Mouse (Mus musculus) adrenal gland, adult 18-20 months (tissue): ENCODE results near the gene Sost. TPM values are rescaled to one million over a fixed set of nuclear protein-coding genes. Genes with fewer than 3 reads are reported as not detected.

Experiments
- DNase-seq, 2 experiments: peaks; one replicate each; pipeline ENCODE4 v3.0.0; 2021 to 2022; ENCODE audit warnings: low spot score in 2 of 2
- total RNA-seq, 2 experiments: library from RNA; stranded (reverse); gene quantifications; 1 replicate in 1 of 2; 2 replicates in 1 of 2; pipeline ENCODE4 v1.2.3; 2021

Gene Sost
- total RNA-seq, 2 experiments from 2014 or later: not detected

DNA sequence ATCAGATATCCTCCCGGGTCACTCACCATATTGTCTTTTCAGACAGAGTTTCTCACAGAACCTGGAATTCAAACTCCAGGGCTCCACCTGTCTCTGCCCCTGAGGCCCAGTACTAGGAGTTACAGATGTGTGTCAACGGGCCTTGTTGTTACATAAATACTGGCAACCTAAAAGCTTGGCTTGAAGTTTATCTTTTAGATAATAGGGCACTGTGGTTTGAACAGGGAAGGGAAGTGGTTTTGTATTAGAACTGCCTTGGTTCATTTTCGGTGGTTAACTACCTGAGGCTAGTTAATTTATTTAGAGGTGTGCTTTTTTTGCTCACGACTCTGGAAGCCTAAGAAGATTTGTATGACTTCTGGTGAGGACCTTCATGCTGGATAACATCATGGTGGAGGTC, 13.4 kb downstream of the Sost start:
- DNase-seq: no peak

DNA sequence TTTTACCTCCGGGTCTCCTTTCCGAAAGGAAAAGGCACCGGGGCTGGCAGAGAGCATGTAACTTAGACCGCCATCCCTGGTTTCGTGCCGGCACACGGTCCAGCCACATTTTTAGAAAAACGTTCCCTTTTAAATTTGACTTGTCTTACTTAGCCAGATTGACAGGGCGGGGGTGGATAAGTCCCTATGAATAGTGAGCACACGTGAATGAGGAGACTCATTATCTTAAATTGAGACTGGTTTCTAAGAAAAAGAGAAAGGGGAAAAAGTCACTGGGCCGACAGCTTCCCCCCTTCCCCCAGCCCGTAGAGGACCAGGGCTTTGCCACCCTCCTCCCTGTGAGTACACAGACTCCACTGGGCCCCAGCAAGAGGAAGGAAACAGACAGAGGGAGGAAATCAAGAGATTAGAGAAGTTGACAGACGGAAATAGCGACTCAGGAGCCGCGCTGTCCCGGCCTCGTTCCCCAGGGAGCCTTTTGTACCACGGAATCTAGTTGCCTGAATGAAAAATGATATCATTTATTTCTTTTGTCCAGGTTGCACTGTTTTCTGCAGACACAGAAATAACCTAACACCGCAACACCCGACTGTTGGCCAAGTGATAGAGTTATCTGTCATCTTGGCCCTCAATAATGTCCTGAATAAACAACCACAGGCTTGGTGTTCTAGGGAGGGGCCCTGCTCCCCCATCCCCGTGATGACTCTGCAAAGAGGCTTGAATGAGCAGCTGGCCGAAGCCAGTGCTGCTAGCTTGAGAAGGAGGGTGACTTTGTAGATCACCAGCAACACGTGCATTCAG, 14.1 kb downstream of the Sost start:
- DNase-seq: no peak

DNA sequence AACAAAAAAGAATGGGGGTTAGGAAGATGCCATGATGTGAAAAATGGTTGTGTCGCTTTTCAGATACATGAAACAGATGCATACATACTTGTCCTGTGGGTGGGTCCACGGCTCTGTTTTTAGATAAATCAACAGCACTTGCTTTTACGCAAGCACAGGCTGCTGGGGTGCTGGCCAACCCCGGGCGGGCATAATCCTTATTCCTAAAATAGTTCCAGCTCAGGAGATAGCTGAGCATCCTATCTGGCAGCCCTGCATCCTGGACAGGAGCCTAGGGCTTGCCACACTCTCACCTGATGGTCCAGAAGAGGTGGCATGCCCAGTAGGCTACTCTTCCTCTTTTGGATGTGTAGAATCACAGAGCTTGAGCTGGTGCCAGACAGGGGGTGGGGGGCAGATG, 16.8 kb downstream of the Sost start:
- DNase-seq: no peak

DNA sequence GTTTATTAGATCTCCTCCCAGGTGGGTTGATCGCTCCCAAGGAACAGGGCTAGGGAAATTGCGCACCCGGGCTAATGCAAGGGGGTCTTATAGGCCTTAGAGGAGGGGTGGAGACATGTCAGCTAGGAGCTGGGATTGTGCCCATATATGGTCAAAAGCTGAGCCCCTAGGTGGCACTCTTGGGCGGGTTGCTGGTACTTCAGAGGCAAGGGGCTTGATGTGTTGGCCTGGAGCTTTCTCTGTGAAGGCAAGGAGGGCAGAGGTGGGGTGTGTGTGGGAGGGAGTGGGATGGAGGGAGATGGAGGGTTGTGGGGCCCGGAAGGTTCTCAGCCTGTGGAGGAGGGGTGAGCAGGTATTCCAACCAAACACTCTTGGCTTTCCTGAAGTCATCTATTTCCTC, 20.3 kb downstream of the Sost start:
- no peak for DNase-seq

DNA sequence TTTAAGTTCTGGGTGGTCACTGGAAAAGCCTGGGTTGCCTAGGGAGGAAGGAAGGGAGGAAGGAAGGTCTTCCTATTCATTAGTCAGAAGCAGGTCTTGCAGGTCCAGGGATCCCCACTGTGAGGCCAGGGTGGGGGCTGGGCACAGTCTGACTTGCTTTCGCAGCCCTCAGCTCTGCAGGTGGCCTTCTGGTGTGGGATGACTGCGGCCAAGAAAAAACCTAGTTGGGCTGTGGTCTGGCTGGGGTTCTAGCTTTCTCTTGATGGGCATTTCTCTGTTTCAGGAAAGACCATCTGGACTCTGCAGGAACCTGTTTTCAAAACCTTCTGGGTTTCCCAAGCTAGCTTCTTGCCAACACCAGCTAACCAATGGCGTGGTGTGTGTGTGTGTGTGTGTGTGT, 23.8 kb downstream of the Sost start:
- DNase-seq: no peak

DNA sequence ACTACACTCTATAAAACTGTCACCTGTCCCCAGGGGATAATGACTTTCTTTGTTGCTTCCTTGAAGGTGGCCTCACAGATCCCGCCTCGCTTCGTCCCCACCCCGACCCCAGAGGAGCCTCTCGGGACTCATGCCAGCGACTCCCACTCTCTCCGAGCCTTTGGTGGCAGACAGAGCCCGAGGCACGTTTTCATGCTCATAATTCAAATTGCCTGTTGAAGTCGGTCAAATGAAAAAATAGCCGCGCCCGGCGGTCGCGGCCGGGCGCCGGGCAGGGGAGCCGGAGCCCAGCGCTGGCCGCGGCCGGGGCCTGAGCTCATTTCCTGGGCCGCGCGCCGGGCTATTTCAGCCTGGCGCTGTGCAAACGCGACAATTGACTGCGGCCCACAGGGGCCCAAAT, 29.7 kb downstream of the Sost start:
- DNase-seq: peak in 1 of 2 experiments; percentile 46

DNA sequence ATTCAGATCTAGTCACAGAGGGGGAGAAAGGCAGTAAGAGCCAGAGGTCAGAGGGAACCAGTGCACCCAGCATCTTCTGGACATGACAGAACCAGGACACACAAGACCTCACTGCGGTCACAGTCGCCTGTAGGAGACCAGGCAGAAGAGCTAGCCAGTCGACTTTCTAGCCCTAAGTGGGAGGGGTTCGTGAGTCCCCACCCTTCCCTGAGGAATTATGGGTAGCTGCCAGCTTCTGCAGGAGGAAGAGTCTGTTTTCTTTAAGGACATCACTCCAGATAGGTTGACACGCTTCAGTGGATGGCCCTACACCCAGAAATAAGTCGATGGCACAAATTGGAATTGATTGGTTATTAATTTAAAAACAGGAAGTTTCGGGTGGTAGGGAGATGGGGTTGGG, 30.4 kb downstream of the Sost start:
- DNase-seq: no peak

DNA sequence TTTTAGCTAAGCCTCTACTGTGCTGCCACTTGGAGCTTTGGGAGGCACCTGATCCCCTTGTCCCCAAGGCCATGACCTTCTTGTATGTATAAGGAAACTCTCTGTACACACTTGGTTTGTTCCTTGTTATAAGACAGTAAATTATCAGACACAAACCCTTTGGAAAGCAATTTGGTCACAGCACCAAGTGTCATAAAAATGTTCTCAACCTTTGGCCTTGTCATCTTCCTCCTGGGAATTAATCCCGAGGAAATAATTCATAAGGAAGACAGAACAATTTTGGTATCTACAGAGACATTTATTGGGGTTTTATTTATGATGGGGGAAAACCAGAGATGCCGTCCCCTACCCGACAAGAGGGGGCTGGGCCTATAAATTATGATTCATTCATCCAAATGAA, 31.1 kb downstream of the Sost start:
- no peak for DNase-seq

DNA sequence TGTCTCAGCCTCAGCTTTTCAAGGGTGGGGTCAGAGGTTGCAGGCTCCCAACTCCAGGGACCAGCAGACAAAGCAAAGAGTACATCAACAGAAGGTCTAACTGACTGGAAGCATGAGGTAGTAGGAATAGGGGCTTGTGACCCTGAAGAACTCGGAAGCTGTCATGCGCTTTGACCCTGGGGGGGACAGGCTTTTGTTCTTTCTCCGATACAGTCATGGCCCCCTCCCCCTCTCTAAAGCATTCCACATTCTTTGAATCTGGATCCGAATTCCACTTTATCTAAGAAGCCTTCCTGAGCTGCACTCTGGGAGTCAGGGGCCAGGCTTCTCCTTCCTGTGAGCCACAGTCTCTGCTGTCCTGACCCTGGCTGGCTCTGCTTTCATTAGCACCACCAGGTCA, 34.8 kb downstream of the Sost start:
- DNase-seq: no peak

DNA sequence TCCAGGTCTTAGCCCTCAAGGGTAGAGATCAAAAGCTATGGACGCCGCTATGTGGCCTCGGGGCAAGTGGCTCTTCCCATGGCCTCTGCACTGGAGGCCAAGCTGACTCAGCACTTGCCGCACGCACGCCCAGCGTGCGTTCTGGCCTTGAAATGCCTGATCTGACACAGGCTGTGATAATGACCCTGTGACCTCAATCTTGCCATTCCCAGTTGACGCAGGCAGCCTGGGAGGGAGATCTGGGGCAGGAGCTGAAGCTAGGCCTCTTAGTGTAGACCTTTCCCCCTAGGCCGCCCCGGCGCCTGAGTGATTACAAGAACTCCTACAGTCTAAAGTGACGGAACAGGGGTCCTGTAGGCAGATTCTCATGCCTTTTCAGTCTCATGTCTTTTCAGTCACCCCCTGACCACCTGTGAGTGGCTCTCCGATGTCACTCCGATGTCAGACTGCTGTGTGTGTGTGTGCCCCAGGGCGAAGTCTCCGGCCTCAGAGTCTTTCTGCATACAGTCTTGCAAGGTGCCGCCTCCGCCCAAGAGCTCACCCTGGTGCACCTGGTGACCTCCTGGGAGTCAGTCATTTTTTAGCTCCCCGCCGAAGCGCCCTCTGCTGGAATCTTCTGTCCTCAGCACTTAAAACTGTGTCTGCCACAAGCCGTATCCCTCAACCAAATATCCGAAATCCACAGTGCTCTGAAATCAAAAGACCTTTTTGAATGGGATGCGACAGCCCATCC, 38.6 kb downstream of the Sost start:
- DNase-seq: peak; percentile 58 to 72

DNA sequence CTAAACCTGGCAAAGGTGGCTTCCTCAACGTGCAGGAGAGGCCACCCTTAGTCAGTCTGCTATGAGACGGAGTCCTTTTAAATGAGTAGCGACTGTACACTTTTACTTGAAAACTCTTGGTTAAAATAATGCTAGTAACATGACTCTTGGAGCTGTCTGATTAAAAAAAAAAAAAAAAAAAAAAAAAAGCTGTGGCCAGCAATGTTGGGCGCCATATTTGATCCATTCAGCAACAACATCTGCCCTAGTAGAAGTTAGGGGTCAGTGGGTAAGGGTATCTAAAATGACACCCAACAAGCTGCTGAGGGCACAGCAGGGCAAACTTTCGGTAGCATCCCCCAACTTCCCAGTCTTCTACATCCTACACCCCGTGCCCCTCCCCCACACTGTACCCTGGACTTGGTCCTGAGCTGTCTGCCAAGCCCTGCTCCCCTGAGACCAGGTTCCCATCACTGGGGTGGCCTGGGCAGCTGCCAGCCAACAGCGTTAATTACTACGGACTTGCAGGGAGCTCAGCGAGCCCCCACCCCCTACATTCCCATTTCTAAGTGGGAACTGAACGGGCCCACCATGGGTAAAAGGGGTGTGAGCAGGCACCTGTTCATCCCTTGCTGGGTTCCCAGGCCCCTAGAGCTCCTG, 39.7 kb downstream of the Sost start:
- no peak for DNase-seq

DNA sequence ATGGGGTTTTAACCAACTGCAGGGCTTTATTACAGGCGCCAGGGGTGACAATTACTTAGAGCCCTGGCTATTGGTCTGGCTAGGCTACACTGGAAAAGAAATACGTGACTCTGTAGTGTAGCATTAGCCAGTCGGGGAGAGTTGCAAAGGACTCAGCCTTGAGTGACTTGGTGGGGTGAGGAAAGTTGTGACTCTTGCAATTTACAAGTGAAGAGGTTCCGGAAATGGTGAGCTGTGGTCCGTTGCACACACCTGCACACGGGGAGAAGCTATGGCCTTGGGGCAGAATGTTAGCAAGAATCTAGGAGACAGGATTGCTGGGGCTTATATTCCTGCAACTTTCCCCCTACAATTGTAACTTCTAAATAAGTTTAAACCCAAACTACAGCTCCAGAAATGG, 41.2 kb downstream of the Sost start:
- DNase-seq: no peak

DNA sequence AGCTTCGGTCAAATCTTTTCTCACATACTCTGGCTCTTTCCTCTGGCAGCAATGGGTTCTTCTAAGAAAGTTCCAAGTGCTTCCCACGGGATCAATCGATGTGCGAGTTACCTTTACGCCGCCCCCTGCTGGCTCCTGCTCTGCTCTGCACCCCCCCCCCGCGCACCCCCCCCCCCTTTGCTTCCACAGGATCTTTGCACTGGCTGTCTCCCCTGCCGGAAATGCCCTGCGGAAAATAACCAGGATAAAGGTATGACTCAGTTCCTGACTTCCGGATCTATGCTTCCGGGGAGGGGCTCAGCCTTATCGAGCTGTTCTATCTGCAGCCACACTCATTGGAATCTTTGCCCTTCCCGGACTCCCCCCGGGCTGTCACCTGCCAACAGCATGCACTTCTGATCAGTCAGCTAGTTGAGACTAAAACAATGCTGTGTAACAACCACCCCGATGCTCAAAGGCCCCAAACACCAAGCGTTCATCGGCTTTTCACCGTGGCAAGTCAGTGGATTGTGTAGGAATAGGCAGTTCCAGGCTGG, 42.3 kb downstream of the Sost start:
- DNase-seq: no peak

DNA sequence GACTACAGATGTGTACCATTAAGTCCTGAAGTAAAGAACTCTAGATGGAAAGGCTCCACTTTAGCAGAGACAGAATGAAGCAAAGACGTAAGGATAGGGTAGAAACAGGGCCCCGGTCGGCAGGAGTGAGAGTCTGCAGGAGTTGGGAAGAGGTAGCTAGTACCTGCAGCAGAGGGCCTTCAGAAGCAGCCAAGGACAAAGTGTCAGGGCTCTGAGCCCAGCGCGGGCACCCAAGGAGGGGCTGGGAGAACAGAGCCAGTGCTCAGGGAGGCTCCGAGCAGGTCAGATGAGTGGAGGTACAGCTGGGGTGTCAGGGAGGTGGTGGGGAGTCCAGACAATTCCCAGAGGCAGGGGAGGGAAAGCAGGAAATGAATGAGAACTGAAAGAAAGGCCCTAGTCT, 42.8 kb downstream of the Sost start:
- no peak for DNase-seq

DNA sequence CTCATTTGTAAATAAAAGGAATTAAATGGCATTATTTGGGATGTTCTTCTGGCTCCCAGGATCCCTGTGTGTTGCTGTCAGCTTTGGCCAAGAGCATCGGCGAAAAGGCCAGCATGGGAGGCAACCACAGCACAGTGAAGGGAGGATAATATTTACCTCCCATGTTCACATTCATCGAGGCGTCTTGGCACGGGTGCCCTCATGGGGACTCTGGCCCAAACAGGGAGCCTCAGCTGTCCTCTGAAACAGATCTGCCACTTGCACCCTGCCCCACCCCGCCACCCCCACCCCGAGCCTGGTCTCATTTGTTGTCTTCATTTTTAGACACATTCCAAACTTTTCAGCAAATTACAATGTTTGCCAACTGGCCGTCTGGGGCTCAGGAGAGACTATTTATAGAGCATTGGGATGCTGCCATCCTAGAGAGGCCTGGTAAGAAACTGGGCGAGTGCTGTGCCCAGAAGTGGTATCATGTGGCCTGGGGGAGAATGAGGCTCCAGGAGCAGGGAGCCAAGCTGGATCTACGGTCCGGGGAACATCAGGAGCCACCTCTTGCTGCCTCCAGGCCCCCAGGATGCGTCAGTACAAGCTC, 45.4 kb downstream of the Sost start:
- DNase-seq: no peak

DNA sequence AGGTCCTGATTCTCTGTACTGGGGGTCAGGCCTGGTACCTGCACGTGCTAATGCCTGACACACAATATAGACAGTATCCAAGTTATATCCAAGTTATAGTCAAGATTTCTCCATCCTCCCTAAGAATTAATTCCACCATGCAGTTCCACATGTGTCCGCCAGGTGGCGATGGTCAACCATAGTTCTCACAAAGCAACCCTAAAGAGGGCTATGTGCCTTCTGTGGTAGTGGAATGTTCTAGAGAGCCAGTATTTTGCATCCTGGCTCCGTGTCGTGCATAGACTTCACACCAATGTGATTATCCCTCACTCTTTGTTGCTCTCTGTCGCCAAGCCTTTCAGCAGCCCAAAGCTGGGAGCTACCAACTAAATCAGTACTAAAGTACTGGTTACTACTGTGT, 47.2 kb downstream of the Sost start:
- DNase-seq: peak; percentile 80 to 89

DNA sequence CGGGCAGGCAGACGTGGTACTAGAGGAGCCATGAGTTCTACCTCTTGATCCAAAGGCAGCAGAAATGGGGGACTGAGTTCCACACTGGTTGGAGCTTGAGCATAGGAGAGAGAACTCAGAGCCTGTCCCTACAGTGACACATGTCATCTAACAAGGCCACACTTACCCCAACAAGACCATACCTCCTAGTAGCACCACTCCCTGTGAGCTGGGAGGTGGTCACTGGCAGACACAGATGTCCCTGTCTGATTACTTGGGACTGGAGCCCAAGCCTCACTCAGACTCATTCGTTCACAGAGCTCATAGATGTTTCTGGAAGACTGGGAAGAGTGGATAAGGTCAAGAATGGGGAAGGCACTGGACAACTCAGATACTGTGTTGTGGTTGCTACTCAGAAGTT, 48.2 kb downstream of the Sost start:
- DNase-seq: no peak

DNA sequence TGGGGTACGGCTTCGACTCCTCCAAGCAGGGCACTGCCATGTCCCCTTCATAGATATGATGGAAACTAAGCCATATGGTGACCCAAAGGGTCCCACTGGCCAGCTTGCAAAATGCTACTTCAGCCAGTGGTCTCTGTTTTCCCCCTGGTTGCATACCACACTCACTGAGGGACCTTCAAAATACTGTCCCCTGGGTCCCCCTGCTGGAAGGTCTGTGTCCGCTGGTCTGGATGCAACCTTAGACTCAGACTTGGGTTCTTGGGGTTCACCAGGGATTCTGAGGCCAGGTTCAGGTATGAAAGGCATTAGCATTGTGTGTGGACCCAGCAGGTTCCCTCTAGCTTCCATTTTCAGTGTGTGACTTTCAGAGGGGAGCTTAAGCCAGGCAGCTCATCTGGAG, 50.0 kb downstream of the Sost start:
- DNase-seq: no peak

DNA sequence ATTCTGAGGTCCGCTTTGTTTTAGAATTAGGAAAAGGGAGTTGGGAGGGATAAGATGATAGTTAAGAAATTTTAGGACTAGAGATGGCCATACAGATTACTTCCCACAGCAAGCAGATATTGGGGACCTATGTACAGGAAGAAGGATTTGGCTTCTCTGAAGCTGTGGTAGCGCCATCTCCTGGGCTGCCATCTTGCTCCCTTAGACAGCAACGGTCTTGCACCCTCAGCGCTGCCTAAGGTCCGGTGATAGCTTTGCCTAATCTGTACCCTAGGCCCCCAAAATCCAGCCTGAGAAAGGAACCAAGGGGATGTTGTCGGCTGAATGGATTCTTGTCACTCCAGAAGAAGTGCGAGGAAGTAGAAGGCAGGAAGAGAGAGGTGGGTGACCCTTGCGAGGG, 53.2 kb downstream of the Sost start:
- no peak for DNase-seq
